In the genomic region with DNA sequence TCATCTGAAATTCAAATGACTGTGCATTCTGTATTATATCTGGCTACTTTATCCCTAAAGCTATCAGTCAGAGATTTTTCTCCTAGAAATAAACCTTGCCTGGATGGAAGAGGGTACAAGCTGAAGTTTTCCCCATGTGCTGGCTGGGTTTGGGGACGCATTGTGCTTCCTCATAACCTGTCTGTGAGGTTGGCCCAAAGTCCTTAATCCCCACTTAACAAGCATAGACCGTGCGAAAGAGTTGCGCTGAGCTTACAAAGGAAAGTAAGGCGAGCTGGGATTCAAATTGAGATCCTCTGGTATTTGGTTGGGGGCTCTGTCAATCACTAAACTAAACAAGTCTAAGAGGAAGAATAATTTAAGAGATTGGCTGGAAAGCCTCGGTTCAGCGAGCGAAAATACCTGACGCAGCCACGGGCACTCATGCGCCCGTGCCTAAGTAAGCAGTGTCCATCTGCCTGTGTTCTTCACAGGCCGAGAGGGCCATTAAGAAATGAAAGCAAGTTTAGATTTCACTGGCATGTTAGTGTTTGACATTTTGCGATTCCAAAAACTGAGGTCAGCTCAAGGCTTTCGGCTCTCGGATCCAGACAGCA, we compare ENCODE assay signal across 14 mouse cellular contexts.
DNase-seq lines count a peak whose midpoint lies in the region; ATAC-seq lines count a peak whose summit lies in the region.
"Had no signal": no experiment of that assay in that cellular context is flagged by ENCODE, and none has a peak within 500 bp of the region (broad histone marks: within the 10 kb centered on the region; RNA-seq: fewer than 3 reads in every experiment).

No protein-coding gene starts in this region.

- no peak for ATAC-seq in intestine, embryonic 14.5 days (replicated peaks; ENCODE audit: low FRiP score, low TSS enrichment, low read depth)
- ATAC-seq in intestine, embryonic 16.5 days = no peak
- ATAC-seq in embryonic facial prominence, embryonic 13.5 days (ENCODE audit: insufficient number of reproducible peaks, insufficient read depth, low FRiP score, low TSS enrichment, low read depth) = no peak
- peak; percentile 69 for ATAC-seq in midbrain, embryonic 11.5 days (ENCODE audit: low FRiP score)

- no peak overlapping the region for H3K4me3 ChIP-seq in intestine, embryonic 14.5 days (ENCODE audit: low read depth, low read length)
- no peak overlapping the region for H3K4me3 ChIP-seq in intestine, embryonic 16.5 days (ENCODE audit: low read length)
- H3K4me3 ChIP-seq in embryonic facial prominence, embryonic 13.5 days = peak overlapping the region; percentile 8; the same call in 1 of the 2 replicates
- peak overlapping the region; percentile 14; the same call in 1 of the 2 replicates for H3K4me3 ChIP-seq in midbrain, embryonic 11.5 days (ENCODE audit: low read depth, low read length)
- H3K4me3 ChIP-seq: limb, embryonic 15.5 days; stomach, embryonic 15.5 days had no signal

- H3K27me3 ChIP-seq in intestine, embryonic 14.5 days (replicated peaks; ENCODE audit: control insufficient read depth, insufficient read depth, low read length) = no peaks in the 10 kb centered on the region
- no peaks in the 10 kb centered on the region for H3K27me3 ChIP-seq in intestine, embryonic 16.5 days (replicated peaks; ENCODE audit: control insufficient read depth, insufficient read depth, low read length)
- no peaks in the 10 kb centered on the region for H3K27me3 ChIP-seq in embryonic facial prominence, embryonic 13.5 days
- H3K27me3 ChIP-seq in midbrain, embryonic 11.5 days (ENCODE audit: control insufficient read depth, insufficient read depth, low read length) = no peaks in the 10 kb centered on the region
- H3K27me3 ChIP-seq: limb, embryonic 15.5 days; stomach, embryonic 15.5 days had no signal

- WGBS in intestine, embryonic 14.5 days = 49% methylated on average over 16 of the region's 16 CpGs
- 54% methylated on average over 16 of the region's 16 CpGs for WGBS in intestine, embryonic 16.5 days
- WGBS in embryonic facial prominence, embryonic 13.5 days = 60% methylated on average over 16 of the region's 16 CpGs
- 27% methylated on average over 16 of the region's 16 CpGs for WGBS in midbrain, embryonic 11.5 days

- no peak overlapping the region for H3K9ac ChIP-seq in intestine, embryonic 14.5 days (ENCODE audit: low read length)
- H3K9ac ChIP-seq in intestine, embryonic 16.5 days (ENCODE audit: low read depth, low read length) = no peak overlapping the region
- no peak overlapping the region for H3K9ac ChIP-seq in embryonic facial prominence, embryonic 13.5 days
- peak overlapping the region; percentile 30; the same call in 1 of the 2 replicates for H3K9ac ChIP-seq in midbrain, embryonic 11.5 days (ENCODE audit: low read length)
- H3K9ac ChIP-seq: limb, embryonic 15.5 days; stomach, embryonic 15.5 days had no signal

- H3K4me1 ChIP-seq in intestine, embryonic 14.5 days (replicated peaks; ENCODE audit: control insufficient read depth, insufficient read depth, low read length) = no peaks in the 10 kb centered on the region
- no peaks in the 10 kb centered on the region for H3K4me1 ChIP-seq in intestine, embryonic 16.5 days (ENCODE audit: control insufficient read depth, insufficient read depth, low read length)
- H3K4me1 ChIP-seq in embryonic facial prominence, embryonic 13.5 days = no peaks in the 10 kb centered on the region
- peaks cover 10% of the 10 kb centered on the region for H3K4me1 ChIP-seq in midbrain, embryonic 11.5 days (ENCODE audit: control insufficient read depth, insufficient read depth, low read length)
- H3K4me1 ChIP-seq: limb, embryonic 15.5 days; stomach, embryonic 15.5 days had no signal

- H3K9me3 ChIP-seq in intestine, embryonic 14.5 days (ENCODE audit: control insufficient read depth, low read length) = no peaks in the 10 kb centered on the region
- H3K9me3 ChIP-seq in intestine, embryonic 16.5 days (ENCODE audit: control insufficient read depth, low read length) = no peaks in the 10 kb centered on the region
- no peaks in the 10 kb centered on the region for H3K9me3 ChIP-seq in embryonic facial prominence, embryonic 13.5 days
- no peaks in the 10 kb centered on the region for H3K9me3 ChIP-seq in midbrain, embryonic 11.5 days (ENCODE audit: control insufficient read depth, low read length)
- H3K9me3 ChIP-seq: limb, embryonic 15.5 days; stomach, embryonic 15.5 days had no signal

- H3K4me2 ChIP-seq in intestine, embryonic 14.5 days (ENCODE audit: low read length) = peak overlapping the region; percentile 37
- H3K4me2 ChIP-seq in intestine, embryonic 16.5 days (ENCODE audit: low read depth, low read length) = no peak overlapping the region
- H3K4me2 ChIP-seq in embryonic facial prominence, embryonic 13.5 days = peak overlapping the region; percentile 42
- peak overlapping the region; percentile 37 for H3K4me2 ChIP-seq in midbrain, embryonic 11.5 days
- H3K4me2 ChIP-seq: limb, embryonic 15.5 days; stomach, embryonic 15.5 days had no signal

- H3K36me3 ChIP-seq in intestine, embryonic 14.5 days (ENCODE audit: control insufficient read depth, insufficient read depth, low read length) = no peaks in the 10 kb centered on the region
- no peaks in the 10 kb centered on the region for H3K36me3 ChIP-seq in intestine, embryonic 16.5 days (ENCODE audit: control insufficient read depth, insufficient read depth, low read length)
- no peaks in the 10 kb centered on the region for H3K36me3 ChIP-seq in embryonic facial prominence, embryonic 13.5 days
- no peaks in the 10 kb centered on the region for H3K36me3 ChIP-seq in midbrain, embryonic 11.5 days (ENCODE audit: control insufficient read depth, insufficient read depth, low read length)
- H3K36me3 ChIP-seq: limb, embryonic 15.5 days; stomach, embryonic 15.5 days had no signal

- H3K27ac ChIP-seq in intestine, embryonic 14.5 days (ENCODE audit: low read depth) = no peak overlapping the region
- H3K27ac ChIP-seq in intestine, embryonic 16.5 days (ENCODE audit: low read length) = no peak overlapping the region
- no peak overlapping the region for H3K27ac ChIP-seq in embryonic facial prominence, embryonic 13.5 days
- H3K27ac ChIP-seq in midbrain, embryonic 11.5 days (ENCODE audit: low read depth, low read length) = no peak overlapping the region
- H3K27ac ChIP-seq: limb, embryonic 15.5 days; macrophage; stomach, embryonic 15.5 days had no signal

- DNase-seq in intestine, embryonic 14.5 days (ENCODE audit: low spot score) = no peak
- peak; percentile 18 for DNase-seq in embryo, embryonic 9.5 days (ENCODE audit: extremely low spot score)
- peak; percentile 90 for DNase-seq in midbrain, embryonic 11.5 days (ENCODE audit: low spot score, missing footprints)
- DNase-seq in spleen, postnatal 4 days (ENCODE audit: low spot score in 2 of 2) = no peak
- no peak for DNase-seq in spleen, postnatal 36 days (ENCODE audit: low spot score in 2 of 2)
- no peak for DNase-seq in yolk sac, embryonic 10.5 days (ENCODE audit: low spot score)
- DNase-seq: cerebellum, adult 9-11 months; kidney, adult 2 months; right cerebral cortex, adult 18-20 months had no signal

Comparison
In these comparisons a context has a peak if more than half of its experiments do, and no peak if none do; other contexts are left out.
1. DNase-seq: peak in embryo, embryonic 9.5 days (single experiment) and midbrain, embryonic 11.5 days (single experiment); none in intestine, embryonic 14.5 days (single experiment), spleen, postnatal 4 days (0 of 2), spleen, postnatal 36 days (0 of 2) and yolk sac, embryonic 10.5 days (single experiment).
2. H3K4me3 ChIP-seq: peak in embryonic facial prominence, embryonic 13.5 days (single experiment) and midbrain, embryonic 11.5 days (single experiment); none in intestine, embryonic 14.5 days (single experiment) and intestine, embryonic 16.5 days (single experiment).